Mouse (Mus musculus) mouse embryonic stem cell (cell line): ENCODE results near the gene Hes2.

Source experiments
- in situ Hi-C, 2 experiments: fragments of 300-500 bp; cut with MboI; formaldehyde crosslinking; loops; 1 replicate in 1 of 2; 3 replicates in 1 of 2; pipeline ENCODE4 v1.14.3; 2019 to 2020; ENCODE audit warnings: low sequenced_read_pairs in 2 of 2, low pct_unique_long_range_greater_than_20kb in 1 of 2, mixed read lengths in 1 of 2; ENCODE audit not compliant: unreplicated experiment in 1 of 2

The Hes2 gene

GRCm38 (mm10) chr4:152178344-152178864 lies 19.7 kb downstream of the Hes2 start:
- in situ Hi-C loops = loop anchor here in 1 of 2 experiments (10.0 kb wide), 2 partner anchors 116 to 256 kb away; partner anchors contain the start of genes Hes3 and Icmt

GRCm38 (mm10) chr4:152178916-152179705 lies 20.4 kb downstream of the Hes2 start:
- in situ Hi-C loops = loop anchor here in 1 of 2 experiments (10.0 kb wide), 2 partner anchors 116 to 256 kb away; partner anchors contain the start of genes Hes3 and Icmt

- in situ Hi-C loops = loop anchor here in 1 of 2 experiments (10.0 kb wide), 2 partner anchors 115 to 255 kb away; partner anchors contain the start of genes Hes3 and Icmt
Measured at GRCm38 (mm10) chr4:152179946-152180660, 21.4 kb downstream of the Hes2 start.

- in situ Hi-C loops = no loop called here
Measured at GRCm38 (mm10) chr4:152182205-152182604, 23.5 kb downstream of the Hes2 start.

GRCm38 (mm10) chr4:152184353-152185035 lies 25.8 kb downstream of the Hes2 start:
- in situ Hi-C loops = no loop called here

- in situ Hi-C loops = no loop called here
Measured at GRCm38 (mm10) chr4:152185137-152185509, 26.5 kb downstream of the Hes2 start.

GRCm38 (mm10) chr4:152185510-152186204 lies 27.0 kb downstream of the Hes2 start:
- in situ Hi-C loops = no loop called here

GRCm38 (mm10) chr4:152186205-152187082 lies 27.8 kb downstream of the Hes2 start:
- in situ Hi-C loops = no loop called here

GRCm38 (mm10) chr4:152187142-152187541 lies 28.5 kb downstream of the Hes2 start:
- in situ Hi-C loops = no loop called here

- in situ Hi-C loops = no loop called here
Measured at GRCm38 (mm10) chr4:152188651-152189050, 30.0 kb downstream of the Hes2 start.

GRCm38 (mm10) chr4:152189071-152189470 lies 30.4 kb downstream of the Hes2 start:
- in situ Hi-C loops = no loop called here

- in situ Hi-C loops = no loop called here
Measured at GRCm38 (mm10) chr4:152189691-152190090, 31.0 kb downstream of the Hes2 start.

- in situ Hi-C loops = no loop called here
Measured at GRCm38 (mm10) chr4:152190096-152190653, 31.5 kb downstream of the Hes2 start.

GRCm38 (mm10) chr4:152190701-152191100 lies 32.0 kb downstream of the Hes2 start:
- in situ Hi-C loops = no loop called here

GRCm38 (mm10) chr4:152192569-152192968 lies 33.9 kb downstream of the Hes2 start:
- in situ Hi-C loops = no loop called here

GRCm38 (mm10) chr4:152194476-152195175 lies 36.0 kb downstream of the Hes2 start:
- in situ Hi-C loops = no loop called here
